Mouse (Mus musculus) gastrocnemius, adult 8-10 months (tissue): ENCODE data around the gene Lrfn2. TPM values are rescaled to one million over a fixed set of nuclear protein-coding genes. Genes with fewer than 3 reads are reported as not detected.

Source experiments
- DNase-seq, 2 experiments: peaks; one replicate each; pipeline ENCODE4 v3.0.0; 2022; ENCODE audit warnings: low spot score in 2 of 2
- microRNA-seq: library from miRNA; unstranded; fragments of <30 nt; microRNA quantifications from one replicate; pipeline ENCODE4 v1.2.0, GENCODE M21; 2022
- total RNA-seq, 4 experiments: library from RNA; stranded (reverse); gene quantifications; 2 replicates each; pipeline ENCODE4 v1.2.4; 2022

The Lrfn2 gene
- total RNA-seq, 4 experiments from 2014 or later, result 0.09 to 0.19 (median 0.15) TPM; not detected in 1

DNA sequence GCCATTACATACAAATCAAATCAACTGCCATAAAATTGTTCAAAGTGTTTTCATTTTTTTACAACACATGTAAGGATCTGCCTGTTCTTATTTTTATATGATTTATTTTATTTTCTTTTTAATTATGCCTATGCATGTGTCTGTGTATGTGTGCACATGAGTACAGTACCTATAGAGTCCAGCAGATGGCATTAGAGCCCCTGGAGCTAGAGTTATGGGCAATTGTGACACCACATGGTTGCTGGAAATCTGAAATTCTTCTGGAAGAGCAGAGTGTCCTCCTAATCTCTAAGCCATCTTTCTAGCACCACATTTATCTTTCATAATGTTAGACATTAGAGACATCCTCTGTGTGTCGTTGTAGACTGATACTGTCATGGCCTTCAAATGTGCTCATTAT lies 192.0 kb downstream of the Lrfn2 start:
- no peak for DNase-seq

GRCm38 (mm10) chr17:49124642-49125041 lies 192.5 kb downstream of the Lrfn2 start:
- DNase-seq, result no peak

Small RNAs within 50 kb of the gene (microRNA-seq; reads per million reads assigned to microRNA genes)
- gene Gm44304, result not detected
